Mouse (Mus musculus) cerebellum, postnatal 25 days (tissue): ENCODE data around the gene Adipoq.
"Not testable (repeated sequence)": the region's sequence is repeated elsewhere in the genome, so short reads cannot be mapped to it uniquely, and the experiment has no call there.

Source experiments
- DNase-seq, 2 experiments: peaks; one replicate each; pipeline ENCODE4 v3.0.0; 2021; ENCODE audit warnings: mixed read lengths in 2 of 2

Adipoq gene

GRCm38 (mm10) chr16:23146280-23146679, at the start of gene Adipoq:
Gene Adipoq, plus strand, starts transcription at chr16:23146536.
- no peak for DNase-seq

GRCm38 (mm10) chr16:23096886-23097285, 49.5 kb upstream of the Adipoq start:
- DNase-seq = not testable (repeated sequence)

GRCm38 (mm10) chr16:23097290-23098104, 48.8 kb upstream of the Adipoq start:
- DNase-seq = peak; percentile 23 to 47

GRCm38 (mm10) chr16:23098105-23098452, 48.3 kb upstream of the Adipoq start:
- DNase-seq = not testable (repeated sequence)

- DNase-seq = no peak
Measured at GRCm38 (mm10) chr16:23099632-23100031, 46.7 kb upstream of the Adipoq start.

GRCm38 (mm10) chr16:23100099-23100575, 46.2 kb upstream of the Adipoq start:
- no peak for DNase-seq

GRCm38 (mm10) chr16:23100613-23101012, 45.7 kb upstream of the Adipoq start:
- no peak for DNase-seq

- no peak for DNase-seq
Measured at GRCm38 (mm10) chr16:23102340-23103037, 43.8 kb upstream of the Adipoq start.

GRCm38 (mm10) chr16:23103038-23103745, 43.1 kb upstream of the Adipoq start:
- DNase-seq = no peak

- DNase-seq = no peak
Measured at GRCm38 (mm10) chr16:23103841-23104240, 42.5 kb upstream of the Adipoq start.

- DNase-seq = no peak
Measured at GRCm38 (mm10) chr16:23106121-23106520, 40.2 kb upstream of the Adipoq start.

- DNase-seq = peak; percentile 96 to 97
Measured at GRCm38 (mm10) chr16:23107231-23107942, 38.9 kb upstream of the Adipoq start, which contains the start of gene Eif4a2. Gene Eif4a2, plus strand, starts transcription at chr16:23107444.

- peak; percentile 88 to 89 for DNase-seq
Measured at GRCm38 (mm10) chr16:23107946-23108759, 38.2 kb upstream of the Adipoq start.

GRCm38 (mm10) chr16:23108943-23109342, 37.4 kb upstream of the Adipoq start:
- no peak for DNase-seq

GRCm38 (mm10) chr16:23109350-23110280, 36.7 kb upstream of the Adipoq start:
- no peak for DNase-seq

GRCm38 (mm10) chr16:23112348-23112747, 34.0 kb upstream of the Adipoq start:
- DNase-seq = no peak

- DNase-seq = no peak
Measured at GRCm38 (mm10) chr16:23112861-23113435, 33.4 kb upstream of the Adipoq start.

- DNase-seq = no peak
Measured at GRCm38 (mm10) chr16:23113903-23114302, 32.4 kb upstream of the Adipoq start.

GRCm38 (mm10) chr16:23114339-23115171, 31.8 kb upstream of the Adipoq start:
- no peak for DNase-seq
